Mouse (Mus musculus) brain, embryonic 14.5 days (tissue): ENCODE results near the gene Cacnb4.

ENCODE experiments used
- CTCF ChIP-seq: fragments of 200-500 bp; IDR thresholded peaks from 2 replicates; pipeline ENCODE4 v1.5.1; 2012; ENCODE audit warnings: inconsistent platforms, mild to moderate bottlenecking, moderate library complexity, borderline replicate concordance; ENCODE audit not compliant: insufficient read depth, insufficient read length; ENCODE audit errors: extremely low read depth
- POLR2A ChIP-seq: fragments of 200-500 bp; IDR thresholded peaks from 2 replicates; pipeline ENCODE4 v1.6.1; 2012; ENCODE audit warnings: mild to moderate bottlenecking, inconsistent platforms, borderline replicate concordance; ENCODE audit not compliant: poor library complexity, insufficient read depth, insufficient read length, severe bottlenecking; ENCODE audit errors: extremely low read depth

DNA sequence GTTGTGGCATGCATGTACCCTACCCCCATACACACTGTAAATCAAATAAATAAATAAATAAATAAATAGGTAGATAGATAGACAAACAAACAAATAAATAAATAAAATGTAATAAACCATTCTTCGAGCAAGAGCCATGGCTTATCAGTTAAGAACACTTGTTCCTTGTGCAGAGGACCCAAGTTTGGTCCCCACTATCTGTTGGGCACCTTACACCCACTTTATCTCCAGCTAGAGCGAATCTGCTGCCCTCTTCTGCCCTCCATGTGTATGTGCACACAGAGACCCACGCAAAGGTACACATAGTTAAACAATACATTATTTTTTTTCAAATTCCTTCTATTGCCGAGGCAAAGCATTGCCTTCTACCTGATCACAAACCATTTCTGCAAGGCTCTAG is 87.1 kb downstream of the Cacnb4 start:
- TF ChIP-seq CTCF (0 out of 2 replicates have a peak, but pooled peaks have one; percentile 17), POLR2A (no peak)
